Mouse (Mus musculus): ENCODE measurements around the gene Rdh8. TPM values are rescaled to one million over a fixed set of nuclear protein-coding genes. Genes with fewer than 3 reads are reported as not detected.

Gene Rdh8
- polyA plus RNA-seq, 1 experiment, result not detected

DNA sequence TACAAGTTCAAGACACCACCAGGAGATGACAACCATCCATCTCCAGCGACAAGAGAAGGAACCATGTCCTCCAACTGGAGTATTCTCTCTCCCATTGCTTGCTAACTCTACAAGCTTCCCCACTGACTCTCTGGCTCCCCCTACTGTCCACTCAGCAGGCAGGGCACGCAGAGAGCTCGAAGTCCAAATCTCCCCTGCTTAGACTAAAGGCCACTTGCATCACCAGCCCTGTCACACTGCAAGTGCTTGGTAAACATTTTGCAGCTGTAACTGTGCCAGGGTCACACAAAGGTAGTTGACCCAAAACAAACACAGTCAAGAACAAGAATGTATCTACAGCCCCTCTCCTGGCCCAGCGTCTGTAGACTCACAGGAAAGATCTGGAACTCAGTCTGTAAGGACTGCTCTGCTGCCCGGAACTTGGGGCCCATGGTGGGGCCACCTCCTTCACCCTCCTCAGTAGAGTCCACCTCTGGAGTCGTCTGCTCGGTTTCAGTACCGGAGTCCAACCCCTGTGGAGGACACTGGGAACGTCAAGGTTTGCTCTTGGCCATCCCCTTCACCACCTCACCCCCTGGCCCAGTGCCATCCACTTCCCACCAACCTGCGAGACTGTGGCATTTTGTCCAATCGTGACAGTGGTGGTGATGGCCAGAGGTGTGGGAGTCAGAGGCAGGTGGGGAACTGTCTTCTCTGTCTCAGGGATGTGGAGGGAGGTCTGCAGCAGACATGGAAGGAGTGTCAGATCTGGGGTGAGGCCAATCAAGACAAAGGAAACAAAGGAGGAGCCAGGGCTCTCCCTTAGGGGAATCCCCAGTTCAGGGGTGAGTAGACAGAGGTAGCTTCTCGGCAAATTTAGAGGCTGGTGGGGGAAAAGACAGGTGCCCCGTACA is 13.8 kb upstream of the Rdh8 start:
- 70% methylated on average over 13 of the region's 13 CpGs for WGBS
- Histone ChIP-seq H3K4me1 (ENCODE audit: control insufficient read depth, insufficient read depth, low read length) (no peaks in the 10 kb centered on the region), H3K4me3 (replicated peaks; ENCODE audit: insufficient read depth, low read depth, low read length) (no peak overlapping the region), H3K27ac (ENCODE audit: insufficient read depth, low read length) (no peak overlapping the region), H3K27me3 (ENCODE audit: control insufficient read depth, insufficient read depth, low read length) (no peaks in the 10 kb centered on the region)
- DNase-seq, result peak; percentile 24 to 27
- TF ChIP-seq POLR2A (IDR thresholded peaks at IDR 0.05; ENCODE audit: borderline replicate concordance, insufficient read depth, low read length), result no peak
- TF ChIP-seq CTCF (IDR thresholded peaks at IDR 0.05; ENCODE audit: borderline replicate concordance, insufficient read depth, low read depth, low read length), result peak; percentile 62

DNA sequence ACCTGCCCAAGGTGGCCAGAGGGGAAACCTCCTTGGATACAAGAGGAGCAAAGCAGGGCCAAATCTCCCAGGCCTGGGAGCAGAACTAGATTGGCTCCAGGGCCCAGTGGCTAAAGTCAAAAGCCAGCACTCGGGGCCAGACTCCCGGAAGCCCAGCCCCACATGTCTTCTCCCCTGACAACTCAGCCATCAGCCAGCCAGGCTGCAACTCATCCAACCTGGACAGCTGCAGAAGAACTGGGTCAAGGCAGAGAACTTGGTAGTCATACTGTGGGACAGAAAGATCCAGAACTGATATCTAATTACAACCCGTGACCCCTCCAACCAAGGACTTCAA is 13.2 kb upstream of the Rdh8 start:
- Histone ChIP-seq H3K4me3 (replicated peaks; ENCODE audit: insufficient read depth, low read depth, low read length) (no peak overlapping the region), H3K4me1 (ENCODE audit: control insufficient read depth, insufficient read depth, low read length) (no peaks in the 10 kb centered on the region), H3K27me3 (ENCODE audit: control insufficient read depth, insufficient read depth, low read length) (no peaks in the 10 kb centered on the region), H3K27ac (ENCODE audit: insufficient read depth, low read length) (no peak overlapping the region)
- no peak for DNase-seq
- no peak for TF ChIP-seq POLR2A (IDR thresholded peaks at IDR 0.05; ENCODE audit: borderline replicate concordance, insufficient read depth, low read length)
- no peak for TF ChIP-seq CTCF (IDR thresholded peaks at IDR 0.05; ENCODE audit: borderline replicate concordance, insufficient read depth, low read depth, low read length)
- 68% methylated on average over 3 of the region's 3 CpGs for WGBS

DNA sequence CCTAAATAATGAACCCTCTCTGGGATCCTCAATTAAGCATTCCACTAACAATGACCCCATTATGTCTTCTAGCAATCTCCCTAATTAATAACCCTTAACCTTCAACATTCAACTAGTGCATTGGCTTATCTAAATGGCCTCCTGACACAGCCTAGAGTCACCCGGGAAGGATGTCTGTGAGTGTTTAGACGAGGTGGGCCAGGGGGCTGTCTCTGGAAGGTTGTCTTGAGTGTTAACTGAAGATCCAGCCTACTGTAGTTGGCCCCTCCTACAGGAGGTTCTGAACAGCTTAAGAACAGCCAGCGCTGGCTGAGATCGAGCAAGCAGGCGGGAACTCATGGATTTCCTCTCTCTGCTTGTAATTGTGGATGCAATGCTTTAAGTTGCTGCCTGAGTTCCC is 12.6 kb upstream of the Rdh8 start:
- no peaks in the 10 kb centered on the region for H3K27me3 ChIP-seq (ENCODE audit: control insufficient read depth, insufficient read depth, low read length)
- no peak for DNase-seq
- no peak overlapping the region for H3K4me3 ChIP-seq (replicated peaks; ENCODE audit: insufficient read depth, low read depth, low read length)
- H3K4me1 ChIP-seq (ENCODE audit: control insufficient read depth, insufficient read depth, low read length), result no peaks in the 10 kb centered on the region
- H3K27ac ChIP-seq (ENCODE audit: insufficient read depth, low read length), result no peak overlapping the region
- 64% methylated on average over 5 of the region's 5 CpGs for WGBS
- TF ChIP-seq POLR2A (IDR thresholded peaks at IDR 0.05; ENCODE audit: borderline replicate concordance, insufficient read depth, low read length), result no peak
- TF ChIP-seq CTCF (IDR thresholded peaks at IDR 0.05; ENCODE audit: borderline replicate concordance, insufficient read depth, low read depth, low read length), result no peak

DNA sequence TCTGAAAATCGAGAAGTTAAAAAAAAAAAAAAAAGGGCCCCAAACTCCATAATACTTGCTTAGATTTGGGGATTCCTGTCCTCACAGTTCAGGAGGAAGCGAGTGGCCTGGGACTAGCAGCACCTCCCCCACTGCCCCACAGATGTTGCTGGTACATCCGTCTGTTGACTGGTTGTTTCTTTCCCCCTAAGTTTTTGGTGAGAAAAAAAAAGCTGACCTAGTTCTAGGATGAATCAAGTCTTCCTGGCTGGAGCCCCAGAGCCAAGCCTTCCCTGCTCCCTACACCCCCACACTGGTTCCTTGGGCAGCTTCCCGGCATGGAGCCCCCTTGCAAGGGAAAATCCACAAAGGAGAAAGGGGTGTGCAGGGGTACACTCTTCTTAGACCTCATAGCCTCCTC is 8.0 kb upstream of the Rdh8 start:
- DNase-seq, result no peak
- Histone ChIP-seq H3K4me1 (ENCODE audit: control insufficient read depth, insufficient read depth, low read length) (no peaks in the 10 kb centered on the region), H3K27ac (ENCODE audit: insufficient read depth, low read length) (no peak overlapping the region), H3K4me3 (replicated peaks; ENCODE audit: insufficient read depth, low read depth, low read length) (no peak overlapping the region), H3K27me3 (ENCODE audit: control insufficient read depth, insufficient read depth, low read length) (no peaks in the 10 kb centered on the region)
- WGBS, result 41% methylated on average over 4 of the region's 4 CpGs
- no peak for TF ChIP-seq POLR2A (IDR thresholded peaks at IDR 0.05; ENCODE audit: borderline replicate concordance, insufficient read depth, low read length)
- no peak for TF ChIP-seq CTCF (IDR thresholded peaks at IDR 0.05; ENCODE audit: borderline replicate concordance, insufficient read depth, low read depth, low read length)

DNA sequence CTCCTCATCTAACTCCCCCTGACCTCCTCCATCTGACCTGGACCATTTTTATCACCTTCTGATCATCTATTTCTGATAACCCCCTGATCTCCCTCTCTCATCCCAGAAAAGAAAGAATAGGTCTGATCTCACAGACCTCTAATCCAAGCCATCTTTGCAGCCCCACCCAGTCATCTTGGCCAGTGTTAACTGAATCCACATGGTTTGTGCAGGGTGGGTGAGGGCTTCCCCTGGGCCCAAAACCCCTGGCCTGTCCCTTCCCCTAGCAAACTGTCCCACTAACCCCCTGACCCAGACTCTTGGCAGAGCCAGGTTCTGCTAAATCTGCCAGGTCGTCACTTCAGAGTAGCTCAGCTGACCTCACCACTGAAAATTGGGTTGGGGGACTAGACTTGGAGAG is 7.5 kb upstream of the Rdh8 start:
- no peak for TF ChIP-seq POLR2A (IDR thresholded peaks at IDR 0.05; ENCODE audit: borderline replicate concordance, insufficient read depth, low read length)
- TF ChIP-seq CTCF (IDR thresholded peaks at IDR 0.05; ENCODE audit: borderline replicate concordance, insufficient read depth, low read depth, low read length), result no peak
- DNase-seq, result no peak
- no peak overlapping the region for H3K4me3 ChIP-seq (replicated peaks; ENCODE audit: insufficient read depth, low read depth, low read length)
- H3K27me3 ChIP-seq (ENCODE audit: control insufficient read depth, insufficient read depth, low read length), result no peaks in the 10 kb centered on the region
- H3K4me1 ChIP-seq (ENCODE audit: control insufficient read depth, insufficient read depth, low read length), result no peaks in the 10 kb centered on the region
- no peak overlapping the region for H3K27ac ChIP-seq (ENCODE audit: insufficient read depth, low read length)
- 48% methylated on average over 1 of the region's 1 CpGs for WGBS

DNA sequence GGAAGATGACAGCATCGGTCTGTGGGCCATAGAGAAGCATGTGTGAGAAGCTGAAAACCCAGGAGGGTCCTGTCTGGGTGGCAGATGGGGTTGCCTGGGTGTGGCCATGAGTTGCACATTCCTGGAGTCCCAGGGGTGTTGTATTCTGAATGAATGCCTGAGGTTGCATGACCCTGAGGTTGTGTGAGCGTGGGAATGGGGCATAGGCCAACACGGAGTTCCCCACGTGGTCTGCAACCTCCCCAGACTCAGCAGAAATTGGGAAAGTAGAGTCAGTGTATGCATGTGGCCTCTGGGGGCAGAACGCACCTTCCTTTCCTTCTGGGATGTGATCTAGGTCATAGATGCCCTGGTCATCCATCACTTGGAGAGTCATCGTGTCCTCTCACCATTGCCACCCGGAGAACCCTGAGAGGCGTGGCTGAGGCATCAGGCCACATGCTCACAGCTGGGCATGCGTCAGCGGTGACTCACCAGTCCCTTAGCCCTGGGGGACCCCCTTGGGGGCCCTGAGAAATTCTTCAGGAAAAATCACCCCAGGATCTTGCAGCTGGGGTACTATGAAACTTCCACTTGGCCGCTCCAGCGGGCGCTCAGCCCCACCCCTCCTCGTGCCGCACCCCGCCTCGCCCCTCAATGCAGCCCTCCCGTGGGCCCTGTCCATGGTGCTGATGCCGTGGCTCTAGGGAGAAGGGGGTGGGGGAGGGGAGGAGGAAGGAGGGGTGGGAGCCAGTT is 5.6 kb upstream of the Rdh8 start:
- TF ChIP-seq CTCF (IDR thresholded peaks at IDR 0.05; ENCODE audit: borderline replicate concordance, insufficient read depth, low read depth, low read length), result no peak
- no peak for TF ChIP-seq POLR2A (IDR thresholded peaks at IDR 0.05; ENCODE audit: borderline replicate concordance, insufficient read depth, low read length)
- Histone ChIP-seq H3K4me3 (replicated peaks; ENCODE audit: insufficient read depth, low read depth, low read length) (no peak overlapping the region), H3K27me3 (ENCODE audit: control insufficient read depth, insufficient read depth, low read length) (no peaks in the 10 kb centered on the region), H3K27ac (ENCODE audit: insufficient read depth, low read length) (no peak overlapping the region), H3K4me1 (ENCODE audit: control insufficient read depth, insufficient read depth, low read length) (no peaks in the 10 kb centered on the region)
- 12% methylated on average over 19 of the region's 19 CpGs for WGBS
- no peak for DNase-seq

DNA sequence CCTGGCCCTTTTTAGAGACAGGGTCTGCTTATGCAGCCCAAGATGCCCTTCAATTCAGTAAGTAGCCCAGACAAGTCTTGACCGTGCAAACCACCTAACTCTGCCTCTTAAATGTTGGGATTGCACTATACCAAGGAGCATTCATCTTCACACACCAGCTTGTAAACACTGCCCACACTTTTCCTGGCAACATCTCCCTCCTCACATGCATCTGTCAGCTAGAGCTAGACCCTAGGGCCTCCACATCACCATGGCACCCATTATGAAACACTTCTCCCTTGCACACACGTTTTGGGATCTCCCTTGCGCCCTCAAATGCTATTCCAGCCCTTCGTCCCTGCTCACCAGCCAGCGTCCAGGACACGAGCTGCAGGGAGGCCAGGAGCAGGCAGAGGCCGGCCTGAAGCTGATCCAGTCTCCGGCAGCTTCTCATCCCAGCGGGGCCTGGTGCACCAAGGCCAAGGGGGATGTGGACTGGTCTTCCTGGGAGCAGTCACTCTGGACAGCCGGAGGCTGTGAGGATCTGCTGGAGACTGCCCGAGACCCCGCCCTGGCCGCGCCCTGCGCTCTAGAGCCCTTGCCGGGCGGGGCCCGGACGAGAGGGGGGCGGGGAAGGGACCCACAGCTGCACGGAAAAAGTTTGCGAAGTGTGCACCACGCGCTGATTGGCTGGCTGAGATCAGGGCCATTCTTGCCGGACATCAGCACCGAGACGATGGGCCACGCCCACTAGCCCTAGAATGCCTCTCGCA is 3.6 kb upstream of the Rdh8 start, which contains the start of gene Col5a3:
Gene Col5a3 (minus strand): TSS at position 547 of the 752 bp plus-strand sequence.
- no peak for DNase-seq
- H3K4me3 ChIP-seq (replicated peaks; ENCODE audit: insufficient read depth, low read depth, low read length), result no peak within 1 kb of the TSS
- WGBS, result 7% methylated on average over 29 of the region's 29 CpGs
- H3K27ac ChIP-seq (ENCODE audit: insufficient read depth, low read length), result no peak within 1 kb of the TSS
- H3K4me1 ChIP-seq (ENCODE audit: control insufficient read depth, insufficient read depth, low read length), result no peaks in the 10 kb centered on the region
- no peaks in the 10 kb centered on the region for H3K27me3 ChIP-seq (ENCODE audit: control insufficient read depth, insufficient read depth, low read length)
- TF ChIP-seq POLR2A (IDR thresholded peaks at IDR 0.05; ENCODE audit: borderline replicate concordance, insufficient read depth, low read length), result no peak
- TF ChIP-seq CTCF (IDR thresholded peaks at IDR 0.05; ENCODE audit: borderline replicate concordance, insufficient read depth, low read depth, low read length), result no peak
